Mouse (Mus musculus) mouse trophoblast stem cell (cell line): ENCODE measurements at regions not wholly inside any gene's neighbourhood (a gene's known extent, or its start where the extent isn't known, plus 50 kb on each side); places are given as distances from the start of the nearest gene placed in this dataset.

ENCODE experiments used
- in situ Hi-C, 2 experiments: fragments of 300-500 bp; cut with MseI, MboI; formaldehyde crosslinking; loops; 2 replicates in 1 of 2; 3 replicates in 1 of 2; pipeline ENCODE4 v1.15.1; 2025

- in situ Hi-C loops, result loop anchor here in 1 of 2 experiments (10.0 kb wide), 1 partner anchor 273 kb away; no protein-coding TSS in a partner anchor
These were observed 367.2 kb downstream of the Nkx6-1 start for GRCm38 (mm10) chr5:101297511-101298102.

- in situ Hi-C loops, result loop anchor here in 1 of 2 experiments (10.0 kb wide), 1 partner anchor 271 kb away; no protein-coding TSS in a partner anchor
These were observed 368.9 kb downstream of the Nkx6-1 start for GRCm38 (mm10) chr5:101295941-101296340.

GRCm38 (mm10) chr5:101294031-101294430 lies 370.8 kb downstream of the Nkx6-1 start:
- in situ Hi-C loops, result loop anchor here in 1 of 2 experiments (10.0 kb wide), 1 partner anchor 269 kb away; no protein-coding TSS in a partner anchor

- in situ Hi-C loops, result no loop called here
These were observed 376.4 kb downstream of the Nkx6-1 start for GRCm38 (mm10) chr5:101288358-101288757.

GRCm38 (mm10) chr5:101285941-101286340 lies 378.9 kb downstream of the Nkx6-1 start:
- in situ Hi-C loops, result no loop called here

- in situ Hi-C loops, result no loop called here
These were observed 405.0 kb downstream of the Gpat3 start for GRCm38 (mm10) chr5:101250474-101250873.

GRCm38 (mm10) chr5:101242651-101243050 lies 397.1 kb downstream of the Gpat3 start:
- in situ Hi-C loops, result no loop called here

GRCm38 (mm10) chr5:101239298-101240118 lies 394.0 kb downstream of the Gpat3 start:
- in situ Hi-C loops, result no loop called here

- in situ Hi-C loops, result no loop called here
These were observed 390.7 kb downstream of the Gpat3 start for GRCm38 (mm10) chr5:101236163-101236693.

- in situ Hi-C loops, result no loop called here
These were observed 376.9 kb downstream of the Gpat3 start for GRCm38 (mm10) chr5:101222390-101222789.

- in situ Hi-C loops, result no loop called here
These were observed 372.6 kb downstream of the Gpat3 start for GRCm38 (mm10) chr5:101218082-101218481.

GRCm38 (mm10) chr5:101216837-101217571 lies 371.5 kb downstream of the Gpat3 start:
- in situ Hi-C loops, result no loop called here

- in situ Hi-C loops, result no loop called here
These were observed 366.5 kb downstream of the Gpat3 start for GRCm38 (mm10) chr5:101211974-101212373.

GRCm38 (mm10) chr5:101208150-101208549 lies 362.6 kb downstream of the Gpat3 start:
- in situ Hi-C loops, result no loop called here

GRCm38 (mm10) chr5:101195501-101195900 lies 350.0 kb downstream of the Gpat3 start:
- in situ Hi-C loops, result no loop called here

- in situ Hi-C loops, result no loop called here
These were observed 345.5 kb downstream of the Gpat3 start for GRCm38 (mm10) chr5:101190976-101191375.

GRCm38 (mm10) chr5:101173183-101173582 lies 327.7 kb downstream of the Gpat3 start:
- in situ Hi-C loops, result no loop called here

GRCm38 (mm10) chr5:101172782-101173181 lies 327.3 kb downstream of the Gpat3 start:
- in situ Hi-C loops, result no loop called here

- in situ Hi-C loops, result no loop called here
These were observed 323.6 kb downstream of the Gpat3 start for GRCm38 (mm10) chr5:101169074-101169473.

- in situ Hi-C loops, result no loop called here
These were observed 318.2 kb downstream of the Gpat3 start for GRCm38 (mm10) chr5:101163624-101164213.

- in situ Hi-C loops, result no loop called here
These were observed 317.6 kb downstream of the Gpat3 start for GRCm38 (mm10) chr5:101163112-101163511.
